Mouse (Mus musculus) cerebellum, adult 18-20 months (tissue): ENCODE measurements around the gene Eef2k.

Experiments used
- DNase-seq, 2 experiments: peaks; one replicate each; pipeline ENCODE4 v3.0.0; 2021

Eef2k gene

DNA sequence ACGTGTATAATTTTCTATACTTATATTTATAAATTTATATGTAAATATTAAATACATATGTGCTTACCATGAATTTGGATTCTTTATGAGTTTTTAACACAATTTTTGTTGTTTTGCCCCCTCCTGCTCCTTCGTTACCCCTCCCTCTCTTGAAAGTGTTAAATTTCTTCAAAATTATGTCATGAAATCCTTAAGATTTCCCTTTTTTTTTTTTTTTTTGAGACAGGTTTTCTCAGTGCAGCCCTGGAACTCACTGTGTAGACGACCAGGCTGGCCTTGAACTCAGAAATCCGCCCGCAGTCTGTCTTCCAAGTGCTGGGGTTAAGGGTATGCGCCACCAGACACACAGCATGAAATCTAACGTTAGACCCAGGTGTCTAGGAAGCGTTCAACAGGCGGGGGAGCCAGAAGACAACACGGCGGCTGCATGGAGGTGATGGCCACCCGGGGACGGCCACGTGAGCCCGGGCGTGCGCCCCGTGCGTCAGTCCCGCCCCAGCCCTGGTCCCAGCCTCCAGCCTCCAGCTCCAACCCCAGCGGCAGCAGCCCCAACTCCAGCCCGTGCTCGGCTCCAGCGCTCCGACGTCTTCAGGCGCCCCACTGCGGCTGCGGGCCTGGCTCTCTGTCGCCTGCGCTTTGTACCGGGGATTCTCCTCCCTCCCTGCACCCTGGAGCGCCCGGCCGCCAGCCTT, at the start of gene Eef2k:
Gene Eef2k (plus strand): TSS at position 487 of the 692 bp plus-strand sequence.
- DNase-seq = peak; percentile 88 to 89

GRCm38 (mm10) chr7:120795544-120795943, 47.1 kb upstream of the Eef2k start:
- no peak for DNase-seq

DNA sequence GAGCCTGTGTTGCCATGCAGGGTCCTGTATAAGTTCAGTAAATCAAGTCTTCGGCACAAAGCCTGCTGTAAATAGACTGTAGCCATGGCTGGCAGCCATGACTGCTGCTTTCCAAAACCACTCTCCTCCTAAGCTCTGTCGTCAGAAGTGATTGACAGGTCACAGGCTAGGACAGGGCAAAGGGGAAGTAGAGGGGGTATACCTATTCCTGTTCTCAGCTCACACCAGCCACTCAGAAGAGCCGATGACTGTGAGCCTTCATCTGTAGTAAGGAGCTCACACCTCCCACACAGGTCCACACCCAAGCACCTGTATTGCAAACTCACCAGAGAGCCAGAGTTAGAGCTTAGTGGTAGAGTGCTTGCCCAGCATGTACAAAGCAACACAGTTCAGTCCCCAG, 46.3 kb upstream of the Eef2k start:
- DNase-seq = no peak

DNA sequence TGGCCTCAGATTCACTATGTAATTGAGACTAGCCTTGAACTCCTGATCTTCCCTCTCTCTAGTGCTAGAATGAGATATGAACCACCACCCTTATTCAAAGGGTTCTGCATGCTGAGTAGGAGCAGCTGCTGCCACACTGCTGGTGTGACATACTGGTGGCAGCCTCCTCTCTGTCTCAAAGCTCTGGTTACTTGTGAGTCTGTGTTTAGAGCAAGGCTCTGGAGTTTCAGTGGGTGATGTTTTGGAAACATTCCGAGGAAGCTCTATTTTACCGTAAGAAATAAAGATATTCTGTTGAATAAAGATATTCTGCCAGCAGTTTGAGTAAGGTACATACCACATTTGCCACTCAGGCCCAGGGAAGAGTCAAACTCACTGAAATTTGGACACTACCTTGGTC, 39.4 kb upstream of the Eef2k start:
- no peak for DNase-seq

DNA sequence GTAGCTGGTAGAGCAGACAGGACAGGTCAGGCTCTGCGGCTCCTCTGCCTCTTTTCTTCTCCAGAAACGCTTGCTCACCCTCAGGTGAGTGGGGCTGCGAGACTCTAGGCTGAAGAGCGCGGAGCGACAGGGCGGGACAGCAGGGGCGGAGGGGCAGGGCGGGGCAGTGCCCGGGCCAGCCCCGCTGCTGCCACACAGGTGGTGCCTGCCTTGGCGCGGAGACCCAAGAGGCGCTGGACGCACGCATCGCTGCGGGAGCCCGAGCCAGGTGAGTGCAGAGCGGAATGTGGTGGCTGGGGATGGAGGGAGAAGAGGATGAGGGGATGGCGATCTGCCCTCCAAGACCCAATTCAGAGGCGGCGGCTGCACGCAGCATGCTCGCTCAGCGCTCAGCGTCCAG, 32.9 kb upstream of the Eef2k start:
- no peak for DNase-seq

DNA sequence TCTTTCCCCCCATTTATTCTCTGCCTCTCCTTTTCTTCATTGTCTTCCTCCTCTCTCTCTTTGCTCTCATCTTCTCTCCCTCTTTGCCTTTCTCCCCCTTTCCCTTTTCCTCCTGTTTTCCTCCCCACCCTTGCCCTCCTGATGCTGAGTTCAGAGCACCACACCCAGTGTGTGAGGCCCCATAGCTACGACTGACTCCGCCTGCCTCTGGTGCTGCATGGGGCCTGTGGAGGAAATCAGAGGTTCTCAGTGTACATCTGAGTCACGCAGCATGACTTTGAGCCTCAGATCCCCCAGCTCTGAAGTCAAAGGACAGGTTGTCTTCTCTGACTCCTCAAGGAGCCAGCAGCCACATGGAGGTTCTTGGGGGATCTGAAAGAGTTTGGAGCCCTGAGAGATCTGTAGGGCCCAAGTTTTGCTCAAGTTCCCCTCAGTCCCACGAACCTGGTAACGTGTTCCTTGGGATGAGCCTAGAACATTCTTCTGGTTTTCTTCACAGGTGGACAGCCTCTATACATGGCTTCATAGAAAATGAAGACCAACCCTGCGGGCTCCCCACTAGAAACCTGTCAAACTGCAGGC, 30.7 kb upstream of the Eef2k start, which contains the start of gene Gm5737:
Gene Gm5737 (plus strand): TSS at position 532 of the 582 bp plus-strand sequence.
- DNase-seq = no peak

GRCm38 (mm10) chr7:120817552-120817951, 25.1 kb upstream of the Eef2k start:
- DNase-seq = no peak

GRCm38 (mm10) chr7:120819386-120819785, 23.2 kb upstream of the Eef2k start:
- DNase-seq = no peak

GRCm38 (mm10) chr7:120823248-120823647, 19.4 kb upstream of the Eef2k start:
- peak; percentile 73 to 79 for DNase-seq

DNA sequence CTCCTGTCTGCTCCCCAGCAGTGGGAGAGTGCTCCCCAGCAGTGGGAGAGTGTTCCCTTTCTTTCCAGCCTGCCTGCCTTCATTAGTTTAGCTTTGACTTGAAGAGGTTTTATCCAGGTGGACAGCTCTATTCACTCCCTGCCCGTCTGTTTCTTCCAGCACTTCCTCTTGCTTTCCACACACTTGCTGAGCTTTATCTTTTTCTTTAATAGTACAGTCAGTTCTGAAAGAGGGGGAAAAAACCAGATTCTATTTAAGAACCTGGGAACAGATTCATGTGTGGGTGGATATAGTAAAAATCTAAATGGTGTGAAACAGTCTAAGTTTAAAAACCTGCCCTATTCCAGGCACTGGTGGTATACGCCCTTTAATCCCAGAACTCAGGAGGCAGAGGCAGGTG, 17.5 kb upstream of the Eef2k start:
- no peak for DNase-seq

GRCm38 (mm10) chr7:120826408-120826807, 16.2 kb upstream of the Eef2k start:
- no peak for DNase-seq

GRCm38 (mm10) chr7:120830431-120831381, 11.9 kb upstream of the Eef2k start:
- DNase-seq = peak; percentile 84 to 87

- no peak for DNase-seq
Measured at GRCm38 (mm10) chr7:120834426-120834825, 8.2 kb upstream of the Eef2k start.

GRCm38 (mm10) chr7:120834863-120835372, 7.7 kb upstream of the Eef2k start:
- peak; percentile 66 to 77 for DNase-seq

DNA sequence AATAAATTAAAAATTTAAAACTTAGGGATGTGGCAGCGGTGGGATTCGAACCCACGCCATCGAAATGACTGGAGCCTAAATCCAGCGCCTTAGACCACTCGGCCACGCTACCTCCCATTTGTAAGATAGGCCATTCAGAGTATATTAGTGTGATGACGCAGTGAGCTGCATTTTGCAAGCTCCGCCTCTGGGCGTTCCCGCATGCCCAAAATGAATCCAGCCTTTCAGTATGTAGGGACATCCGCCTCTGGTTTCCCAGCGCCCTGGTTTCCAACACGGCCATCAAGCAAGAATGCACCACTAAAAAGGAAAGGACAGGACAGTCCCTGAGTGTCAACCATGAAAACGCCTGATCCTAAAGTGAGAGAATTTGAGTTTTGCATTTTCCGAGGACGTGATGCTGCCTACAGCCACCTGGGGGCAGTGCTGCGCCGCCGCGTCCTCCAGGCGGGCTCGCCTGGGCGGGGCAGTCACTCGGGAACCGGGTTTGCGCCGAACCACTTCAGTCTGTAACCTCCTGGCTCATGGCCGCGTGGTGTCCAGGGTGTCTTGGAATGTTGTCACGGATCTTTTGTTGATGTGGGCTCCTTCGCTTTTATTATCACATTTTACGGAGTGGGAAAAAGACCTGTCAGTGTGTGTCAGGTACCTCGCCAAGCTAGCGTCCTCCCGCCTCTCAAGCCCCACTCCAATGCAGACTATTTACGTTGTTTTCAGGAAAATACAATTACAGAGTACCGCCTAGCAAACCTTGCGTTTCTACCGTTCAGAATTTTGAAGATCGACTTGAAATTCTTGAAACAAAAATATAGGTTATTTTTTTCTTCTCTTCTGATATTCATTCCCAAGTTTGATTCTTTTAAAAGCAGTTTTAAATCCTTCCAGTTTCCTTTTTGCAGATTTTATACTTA, 6.9 kb upstream of the Eef2k start:
- DNase-seq = peak; percentile 93 to 99

DNA sequence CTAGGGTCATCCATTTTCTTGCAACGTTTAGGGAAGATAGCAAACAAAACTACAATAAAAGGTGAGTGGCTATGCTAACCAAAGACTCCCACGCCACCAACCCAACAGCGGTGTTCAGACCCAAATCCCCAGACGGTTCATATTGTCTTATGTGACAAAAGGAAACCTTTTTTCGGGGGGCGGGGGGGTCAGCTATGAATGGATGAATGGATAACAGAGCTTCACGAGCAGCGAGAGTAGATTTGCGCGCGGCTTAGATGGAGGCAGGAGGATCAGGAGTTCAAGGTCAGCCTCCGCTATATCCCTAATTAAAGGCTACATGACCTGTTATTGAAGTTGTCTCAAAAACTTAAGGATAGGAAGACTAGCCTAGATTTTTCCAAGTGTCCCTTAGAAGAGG, 6.3 kb upstream of the Eef2k start:
- DNase-seq = peak in 1 of 2 experiments; percentile 51

DNA sequence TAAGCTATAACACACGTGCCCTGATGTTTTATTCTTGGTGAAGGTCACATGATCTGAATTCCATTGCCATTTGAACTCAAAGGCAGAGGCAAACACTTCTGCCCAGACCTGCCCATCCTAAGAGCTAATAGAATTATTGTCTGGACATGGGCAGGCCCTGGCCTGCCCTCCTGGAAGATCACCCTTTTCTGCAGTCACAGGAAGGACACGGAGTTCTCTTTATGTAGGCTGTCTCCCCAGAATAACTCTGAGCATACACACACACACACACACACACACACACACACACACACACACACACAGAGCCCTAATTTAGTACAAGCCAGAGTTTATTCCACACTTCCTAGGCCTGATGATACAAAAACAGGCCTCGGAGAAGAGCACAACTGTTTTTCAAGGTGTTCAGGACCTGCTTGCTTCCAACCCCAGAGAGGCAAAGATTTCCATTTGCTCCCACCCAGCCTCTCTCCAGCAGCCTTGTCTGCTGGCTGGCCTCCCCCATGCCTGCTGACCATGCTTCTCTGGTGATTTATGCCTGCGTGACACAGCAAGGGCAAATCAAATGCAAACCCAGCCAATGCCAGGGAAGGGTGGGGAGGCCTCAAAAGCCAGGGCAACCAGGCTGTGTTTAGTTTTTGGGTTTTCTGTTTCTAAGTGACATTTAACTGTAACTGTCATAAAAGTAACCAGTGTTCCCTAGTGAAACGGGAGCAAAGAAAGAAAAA, 4.0 kb upstream of the Eef2k start:
- no peak for DNase-seq

- no peak for DNase-seq
Measured at GRCm38 (mm10) chr7:120839786-120840185, 2.8 kb upstream of the Eef2k start.

- DNase-seq = peak; percentile 86 to 88
Measured at GRCm38 (mm10) chr7:120843037-120843621, 498 bp downstream of the Eef2k start.

DNA sequence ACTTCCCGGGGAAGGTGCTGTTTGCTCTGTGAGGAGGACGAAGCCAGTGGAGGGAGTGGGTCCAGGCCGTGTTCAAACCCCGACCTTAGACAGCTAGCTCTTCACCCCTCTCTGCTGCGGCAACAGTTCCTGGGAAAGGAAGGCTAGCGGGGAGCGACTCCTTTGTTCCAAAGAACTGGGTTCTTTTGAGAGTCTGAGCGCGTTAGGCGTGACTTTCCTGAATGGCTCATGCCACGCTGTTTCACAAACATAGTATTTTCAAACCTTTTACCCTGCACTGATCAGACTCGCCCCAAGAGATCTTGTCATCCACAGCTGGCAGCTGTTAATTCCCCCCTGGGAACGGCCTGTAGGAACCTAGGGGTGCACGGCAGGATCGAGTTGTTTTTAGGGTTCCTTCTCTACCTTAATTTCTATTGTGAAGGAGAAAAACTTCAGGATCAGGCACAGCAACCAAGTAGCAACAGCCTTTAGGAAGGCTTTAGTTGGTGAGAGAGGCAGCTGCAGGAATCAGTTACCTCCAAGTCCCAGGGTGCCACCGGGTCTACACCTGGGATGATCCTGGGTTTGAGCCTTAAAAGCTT, 1.3 kb downstream of the Eef2k start:
- no peak for DNase-seq

DNA sequence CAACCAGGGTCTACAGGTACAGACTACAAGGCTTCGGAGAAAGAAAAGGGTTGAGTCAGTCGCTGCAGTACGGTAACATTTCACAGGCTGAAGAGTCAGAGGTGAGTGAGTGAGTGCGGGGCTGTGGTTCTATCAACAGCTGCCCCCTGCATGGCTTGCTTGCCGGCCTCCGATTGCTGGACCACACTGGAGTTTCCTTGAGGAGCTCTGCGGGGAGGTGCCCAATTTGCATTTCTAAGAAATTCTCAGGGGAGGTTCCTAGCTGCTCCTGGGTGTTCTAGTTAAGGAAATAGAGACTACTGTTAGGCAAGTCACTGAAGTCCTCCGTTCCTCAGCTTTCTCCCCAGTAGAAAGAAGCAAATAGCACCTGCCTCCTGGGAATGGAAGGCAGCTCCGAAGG, 2.1 kb downstream of the Eef2k start:
- DNase-seq = no peak
